Mouse (Mus musculus): Measurements from ENCODE around the gene Apol7a.
A peak's percentile ranks its signal among the peaks of the same experiment; 100 is the strongest.
"Not testable (repeated sequence)": the region's sequence is repeated elsewhere in the genome, so short reads cannot be mapped to it uniquely, and the experiment has no call there.

The Apol7a gene

GRCm38 (mm10) chr15:77399027-77399426 is at the start of gene Apol7a:
Gene Apol7a, minus strand, starts transcription at chr15:77399110.
- peak in 1 of 2 experiments; percentile 29 for DNase-seq

- DNase-seq: not testable (repeated sequence)
Measured at GRCm38 (mm10) chr15:77447392-77447791, 48.5 kb upstream of the Apol7a start, which contains the start of gene Apol7b. Gene Apol7b, minus strand, starts transcription at chr15:77447492.

GRCm38 (mm10) chr15:77445668-77446067 is 46.8 kb upstream of the Apol7a start:
- not testable (repeated sequence) for DNase-seq

- DNase-seq: not testable (repeated sequence)
Measured at GRCm38 (mm10) chr15:77444746-77445145, 45.8 kb upstream of the Apol7a start.

GRCm38 (mm10) chr15:77428690-77429448 is 30.0 kb upstream of the Apol7a start:
- not testable (repeated sequence) for DNase-seq

GRCm38 (mm10) chr15:77422925-77423324 is 24.0 kb upstream of the Apol7a start:
- DNase-seq: not testable (repeated sequence)

- not testable (repeated sequence) for DNase-seq
Measured at GRCm38 (mm10) chr15:77419657-77420056, 20.7 kb upstream of the Apol7a start.

GRCm38 (mm10) chr15:77416655-77417333 is 17.9 kb upstream of the Apol7a start:
- not testable (repeated sequence) for DNase-seq

GRCm38 (mm10) chr15:77415653-77416052 is 16.7 kb upstream of the Apol7a start:
- not testable (repeated sequence) for DNase-seq

GRCm38 (mm10) chr15:77412695-77413094 is 13.8 kb upstream of the Apol7a start:
- DNase-seq: not testable (repeated sequence)

- not testable (repeated sequence) for DNase-seq
Measured at GRCm38 (mm10) chr15:77411035-77411434, 12.1 kb upstream of the Apol7a start, which contains the start of gene Apol9a. Gene Apol9a, minus strand, starts transcription at chr15:77411135.

GRCm38 (mm10) chr15:77406370-77406769 is 7.5 kb upstream of the Apol7a start:
- DNase-seq: peak; percentile 82 to 85

- DNase-seq: not testable (repeated sequence)
Measured at GRCm38 (mm10) chr15:77397450-77398132, 1.3 kb downstream of the Apol7a start.

- not testable (repeated sequence) for DNase-seq
Measured at GRCm38 (mm10) chr15:77393832-77394231, 5.1 kb downstream of the Apol7a start.

GRCm38 (mm10) chr15:77387462-77387861 is 11.4 kb downstream of the Apol7a start:
- DNase-seq: no peak

- DNase-seq: peak; percentile 54 to 68
Measured at GRCm38 (mm10) chr15:77384340-77385030, 14.4 kb downstream of the Apol7a start.

GRCm38 (mm10) chr15:77382880-77383279 is 16.0 kb downstream of the Apol7a start:
- DNase-seq: no peak

GRCm38 (mm10) chr15:77382271-77382850 is 16.5 kb downstream of the Apol7a start:
- no peak for DNase-seq

GRCm38 (mm10) chr15:77381481-77381880 is 17.4 kb downstream of the Apol7a start:
- DNase-seq: no peak

GRCm38 (mm10) chr15:77379921-77380320 is 19.0 kb downstream of the Apol7a start:
- no peak for DNase-seq

- DNase-seq: no peak
Measured at GRCm38 (mm10) chr15:77377419-77377818, 21.5 kb downstream of the Apol7a start.

- DNase-seq: peak; percentile 82 to 87
Measured at GRCm38 (mm10) chr15:77376920-77377319, 22.0 kb downstream of the Apol7a start.
